Mouse (Mus musculus) erythroid progenitor cell, adult 5-6 weeks (primary cell): ENCODE data around the gene Cdh6. TPM values are rescaled to one million over a fixed set of nuclear protein-coding genes. Genes with fewer than 3 reads are reported as not detected.

Experiments
- ATAC-seq: replicated peaks from 2 replicates; pipeline ENCODE4 v1.8.0; 2016; ENCODE audit warnings: moderate number of reproducible peaks, mild to moderate bottlenecking, moderate TSS enrichment, inconsistent platforms; ENCODE audit not compliant: poor library complexity, low FRiP score, severe bottlenecking
- total RNA-seq, 2 experiments: library from RNA; stranded (forward) in 1 of 2; stranded (reverse) in 1 of 2; fragments of 150-400 nt in 1 of 2; fragments of 186-747, 209-891 nt in 1 of 2; gene quantifications; 2 replicates each; pipeline versions ENCODE4 v1.2.3 to v1.2.4; 2015 to 2017; ENCODE audit warnings: low replicate concordance in 2 of 2

The Cdh6 gene
- total RNA-seq, 2 experiments from 2014 or later = not detected

GRCm38 (mm10) chr15:13165094-13165885, 8.2 kb downstream of the Cdh6 start:
- no peak for ATAC-seq

- ATAC-seq = no peak
These were observed 17.7 kb downstream of the Cdh6 start for GRCm38 (mm10) chr15:13155820-13156219.

GRCm38 (mm10) chr15:13155418-13155817, 18.1 kb downstream of the Cdh6 start:
- ATAC-seq = no peak

GRCm38 (mm10) chr15:13141983-13142382, 31.5 kb downstream of the Cdh6 start:
- no peak for ATAC-seq

GRCm38 (mm10) chr15:13139662-13140061, 33.8 kb downstream of the Cdh6 start:
- ATAC-seq = no peak

- no peak for ATAC-seq
These were observed 36.3 kb downstream of the Cdh6 start for GRCm38 (mm10) chr15:13137166-13137565.

GRCm38 (mm10) chr15:13134086-13134485, 39.4 kb downstream of the Cdh6 start:
- ATAC-seq = no peak

GRCm38 (mm10) chr15:13133370-13133769, 40.1 kb downstream of the Cdh6 start:
- ATAC-seq = no peak

- no peak for ATAC-seq
These were observed 41.0 kb downstream of the Cdh6 start for GRCm38 (mm10) chr15:13132493-13132892.

- no peak for ATAC-seq
These were observed 43.2 kb downstream of the Cdh6 start for GRCm38 (mm10) chr15:13130246-13130645.

GRCm38 (mm10) chr15:13100341-13100740, 73.1 kb downstream of the Cdh6 start:
- no peak for ATAC-seq

GRCm38 (mm10) chr15:13097861-13098260, 75.6 kb downstream of the Cdh6 start:
- no peak for ATAC-seq

GRCm38 (mm10) chr15:13095406-13095805, 78.1 kb downstream of the Cdh6 start:
- ATAC-seq = no peak

GRCm38 (mm10) chr15:13094881-13095256, 78.6 kb downstream of the Cdh6 start:
- no peak for ATAC-seq

- ATAC-seq = no peak
These were observed 79.3 kb downstream of the Cdh6 start for GRCm38 (mm10) chr15:13093954-13094880.

GRCm38 (mm10) chr15:13092064-13092463, 81.4 kb downstream of the Cdh6 start:
- ATAC-seq = no peak

GRCm38 (mm10) chr15:13088504-13089058, 84.9 kb downstream of the Cdh6 start:
- no peak for ATAC-seq

- no peak for ATAC-seq
These were observed 88.7 kb downstream of the Cdh6 start for GRCm38 (mm10) chr15:13084746-13085145.

- no peak for ATAC-seq
These were observed 96.4 kb downstream of the Cdh6 start for GRCm38 (mm10) chr15:13076908-13077669.

GRCm38 (mm10) chr15:13074047-13074446, 99.4 kb downstream of the Cdh6 start:
- no peak for ATAC-seq
